Mouse (Mus musculus) intestine, postnatal 0 days (tissue): ENCODE results near the gene Phf12. TPM values are rescaled to one million over a fixed set of nuclear protein-coding genes. Genes with fewer than 3 reads are reported as not detected.
A peak's percentile ranks its signal among the peaks of the same experiment; 100 is the strongest.

Experiments used
- ATAC-seq: fragments of 200-750 bp; cut with Nextera tagmentation; 2 replicates; pipeline ENCODE4 v1.8.0; 2017; ENCODE audit warnings: mild to moderate bottlenecking, moderate TSS enrichment, moderate library complexity
- H3K27ac ChIP-seq: fragments of 300-500 bp; sonication (generic); 2 replicates; pipeline ENCODE4 v1.5.1; 2014; ENCODE audit warnings: mild to moderate bottlenecking, low read depth, low read length, moderate library complexity
- H3K27me3 ChIP-seq: fragments of 300-500 bp; sonication (generic); replicated peaks from 2 replicates; pipeline ENCODE4 v1.6.1; 2014; ENCODE audit warnings: low read length, mixed read lengths; ENCODE audit not compliant: control insufficient read depth, insufficient read depth
- H3K36me3 ChIP-seq: fragments of 300-500 bp; sonication (generic); 2 replicates; pipeline ENCODE4 v1.6.1; 2014; ENCODE audit warnings: mild to moderate bottlenecking, moderate library complexity; ENCODE audit not compliant: control insufficient read depth, insufficient read depth
- H3K4me1 ChIP-seq: fragments of 300-500 bp; sonication (generic); replicated peaks from 2 replicates; pipeline ENCODE4 v1.6.1; 2014; ENCODE audit warnings: antibody characterized with exemption, low read length, mixed read lengths; ENCODE audit not compliant: control insufficient read depth, insufficient read depth
- H3K4me2 ChIP-seq: fragments of 300-500 bp; sonication (generic); replicated peaks from 2 replicates; pipeline ENCODE4 v1.6.1; 2014; ENCODE audit warnings: low read depth, mild to moderate bottlenecking, moderate library complexity
- H3K4me3 ChIP-seq: fragments of 300-500 bp; sonication (generic); 2 replicates; pipeline ENCODE4 v1.5.1; 2014; ENCODE audit warnings: low read depth, low read length
- H3K9ac ChIP-seq: fragments of 300-500 bp; sonication (generic); 2 replicates; pipeline ENCODE4 v1.6.1; 2014; ENCODE audit warnings: mild to moderate bottlenecking, low read depth, low read length
- H3K9me3 ChIP-seq: fragments of 300-500 bp; sonication (generic); 2 replicates; pipeline ENCODE4 v1.6.1; 2016; ENCODE audit warnings: mixed run types; ENCODE audit not compliant: control insufficient read depth
- CTCF ChIP-seq: sonication (generic); IDR thresholded peaks from 2 replicates; pipeline ENCODE4 v1.5.1; 2016; ENCODE audit warnings: low read depth, mild to moderate bottlenecking, control low read depth, antibody characterized with exemption, moderate library complexity
- WGBS: fragments of 180-500 bp; shearing (Covaris S2); extraction: QIAGEN DNeasy Blood & Tissue Kit; methylation state at CpG from one replicate; pipeline ENCODE4 v1.1.7; 2014; 5-methylcytosine and 5-hydroxymethylcytosine counted together
- polyA plus RNA-seq: library from polyadenylated mRNA; unstranded; fragments of >200 nt; fragmentation: Nextera tagmentation; extraction: Ambion mirVana; gene quantifications from 2 replicates; pipeline ENCODE4 v1.2.1, GENCODE M21; 2015

Gene Phf12
- polyA plus RNA-seq, 1 experiment from 2014 or later, result 7.2 TPM

DNA sequence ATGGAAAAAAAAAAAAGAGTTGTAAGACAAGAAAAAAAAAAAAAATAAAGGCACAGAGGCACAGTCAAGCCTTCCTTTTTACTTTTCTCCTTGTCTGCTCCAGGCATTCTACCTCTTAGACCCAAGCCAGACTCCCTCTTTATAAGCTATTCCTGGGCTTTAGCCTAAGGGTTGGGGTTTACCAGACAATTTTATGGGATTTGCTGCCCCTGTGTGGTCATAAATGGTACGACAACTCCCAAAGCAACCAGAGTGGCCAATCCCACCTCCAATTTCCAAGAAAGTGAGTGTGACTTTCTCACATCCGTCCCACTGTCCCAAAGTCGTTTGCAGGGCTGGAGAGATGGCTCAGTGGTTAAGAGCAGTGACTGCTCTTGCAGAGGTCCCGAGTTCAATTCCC is 15.4 kb upstream of the Phf12 start:
- Histone ChIP-seq H3K27ac (no peak overlapping the region), H3K9ac (no peak overlapping the region), H3K36me3 (no peaks in the 10 kb centered on the region), H3K4me1 (no peaks in the 10 kb centered on the region), H3K4me3 (no peak overlapping the region), H3K4me2 (no peak overlapping the region), H3K9me3 (no peaks in the 10 kb centered on the region), H3K27me3 (no peaks in the 10 kb centered on the region)
- ATAC-seq, result no peak
- TF ChIP-seq CTCF, result peak; percentile 82
- WGBS, result under 1% methylated on average over 4 of the region's 4 CpGs

- Histone ChIP-seq H3K4me2 (no peak overlapping the region), H3K36me3 (no peaks in the 10 kb centered on the region), H3K9me3 (no peaks in the 10 kb centered on the region), H3K27ac (no peak overlapping the region), H3K27me3 (no peaks in the 10 kb centered on the region), H3K9ac (no peak overlapping the region), H3K4me3 (no peak overlapping the region), H3K4me1 (no peaks in the 10 kb centered on the region)
- no peak for ATAC-seq
- no peak for TF ChIP-seq CTCF
- 58% methylated on average over 4 of the region's 4 CpGs for WGBS
Observed at GRCm38 (mm10) chr11:77968786-77969185, 13.8 kb upstream of the Phf12 start.

DNA sequence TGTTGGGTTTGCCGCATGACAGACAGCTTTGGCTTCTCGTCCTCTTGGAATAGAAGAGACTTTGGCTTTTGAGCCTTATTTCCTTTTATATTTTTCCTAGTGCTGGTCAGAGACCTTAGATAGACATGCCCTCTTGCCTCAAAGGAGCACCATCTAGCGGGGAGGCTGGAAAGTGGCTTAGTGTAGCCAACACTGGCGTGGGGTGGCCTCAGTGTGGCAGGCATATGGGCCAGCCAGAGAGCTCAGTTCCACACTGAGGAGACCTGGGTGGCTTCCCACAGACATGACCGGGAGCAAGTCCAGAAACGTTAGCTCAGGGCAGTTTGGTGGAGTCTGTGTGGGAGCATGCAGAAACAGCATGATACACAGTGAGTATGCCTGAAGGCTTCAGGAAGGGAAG is 11.8 kb upstream of the Phf12 start:
- Histone ChIP-seq H3K36me3 (no peaks in the 10 kb centered on the region), H3K4me2 (no peak overlapping the region), H3K4me3 (no peak overlapping the region), H3K27me3 (0 out of 2 replicates have a peak, but pooled peaks cover 3% of the 10 kb centered on the region), H3K9me3 (no peaks in the 10 kb centered on the region), H3K9ac (no peak overlapping the region), H3K4me1 (no peaks in the 10 kb centered on the region), H3K27ac (no peak overlapping the region)
- TF ChIP-seq CTCF, result 0 out of 2 replicates have a peak, but pooled peaks have one; percentile 16
- ATAC-seq, result no peak
- WGBS, result 84% methylated on average over 6 of the region's 6 CpGs

- no peak for ATAC-seq
- Histone ChIP-seq H3K4me1 (no peaks in the 10 kb centered on the region), H3K4me3 (no peak overlapping the region), H3K36me3 (no peaks in the 10 kb centered on the region), H3K27me3 (0 out of 2 replicates have a peak, but pooled peaks cover 6% of the 10 kb centered on the region), H3K27ac (no peak overlapping the region), H3K9ac (no peak overlapping the region), H3K9me3 (no peaks in the 10 kb centered on the region), H3K4me2 (no peak overlapping the region)
- TF ChIP-seq CTCF, result no peak
- 84% methylated on average over 7 of the region's 7 CpGs for WGBS
Observed at GRCm38 (mm10) chr11:77973520-77973919, 9.0 kb upstream of the Phf12 start.

DNA sequence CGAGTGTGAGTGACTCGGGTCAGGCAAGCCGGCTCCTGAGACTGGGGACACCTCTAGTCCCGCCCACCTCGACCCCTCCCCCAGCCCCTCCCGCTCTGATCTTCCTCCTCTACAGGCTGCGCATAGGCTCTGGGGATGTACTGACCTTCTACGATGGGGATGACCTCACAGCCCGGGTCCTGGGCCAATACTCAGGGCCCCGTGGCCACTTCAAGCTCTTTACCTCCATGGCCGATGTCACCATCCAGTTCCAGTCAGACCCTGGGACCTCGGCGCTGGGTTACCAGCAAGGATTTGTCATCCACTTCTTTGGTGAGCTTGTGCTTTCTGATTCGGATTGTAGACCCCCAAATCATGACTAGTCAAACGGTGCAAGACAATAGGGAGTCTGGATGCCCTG is 8.2 kb upstream of the Phf12 start:
- 43% methylated on average over 15 of the region's 15 CpGs for WGBS
- no peak for ATAC-seq
- Histone ChIP-seq H3K36me3 (no peaks in the 10 kb centered on the region), H3K9me3 (no peaks in the 10 kb centered on the region), H3K27me3 (peaks cover 6% of the 10 kb centered on the region; the same call in 1 of the 2 replicates), H3K4me2 (no peak overlapping the region), H3K9ac (no peak overlapping the region), H3K27ac (no peak overlapping the region), H3K4me3 (no peak overlapping the region), H3K4me1 (no peaks in the 10 kb centered on the region)
- no peak for TF ChIP-seq CTCF

GRCm38 (mm10) chr11:77975873-77976272 is 6.7 kb upstream of the Phf12 start:
- Histone ChIP-seq H3K27me3 (peaks cover 6% of the 10 kb centered on the region; the same call in 1 of the 2 replicates), H3K4me3 (no peak overlapping the region), H3K4me1 (no peaks in the 10 kb centered on the region), H3K36me3 (no peaks in the 10 kb centered on the region), H3K4me2 (no peak overlapping the region), H3K9me3 (no peaks in the 10 kb centered on the region), H3K9ac (no peak overlapping the region), H3K27ac (no peak overlapping the region)
- peak; percentile 40 for TF ChIP-seq CTCF
- 25% methylated on average over 4 of the region's 4 CpGs for WGBS
- ATAC-seq, result no peak

DNA sequence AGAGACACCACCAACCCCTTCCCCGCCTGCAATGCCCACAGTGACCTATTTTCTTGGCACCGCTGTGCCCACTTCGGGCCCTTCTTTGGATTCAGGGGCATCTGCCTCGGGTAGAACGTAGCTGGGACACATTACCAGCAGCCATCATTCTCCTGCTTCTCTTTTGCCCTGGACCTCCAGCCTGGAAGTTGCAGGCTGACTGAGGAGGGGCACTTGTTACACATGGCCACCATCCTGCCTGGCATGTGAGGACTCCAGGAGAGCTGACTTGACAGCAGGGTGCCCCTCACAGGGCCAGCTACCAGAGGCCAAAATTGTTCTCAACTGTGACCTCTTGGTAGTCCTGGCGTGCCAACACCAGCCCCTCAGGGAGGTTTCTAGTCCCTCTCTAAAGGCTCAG is 4.4 kb upstream of the Phf12 start:
- 77% methylated on average over 6 of the region's 6 CpGs for WGBS
- no peak for TF ChIP-seq CTCF
- Histone ChIP-seq H3K9me3 (no peaks in the 10 kb centered on the region), H3K4me1 (peaks cover 5% of the 10 kb centered on the region), H3K27ac (no peak overlapping the region), H3K4me3 (no peak overlapping the region), H3K27me3 (peaks cover 6% of the 10 kb centered on the region; the same call in 1 of the 2 replicates), H3K9ac (no peak overlapping the region), H3K36me3 (no peaks in the 10 kb centered on the region), H3K4me2 (no peak overlapping the region)
- no peak for ATAC-seq
